Mouse (Mus musculus): ENCODE results near the gene Gba2. TPM values are rescaled to one million over a fixed set of nuclear protein-coding genes. Genes with fewer than 3 reads are reported as not detected.

Gba2 gene
- polyA plus RNA-seq, 1 experiment from 2014 or later = 13.7 TPM

DNA sequence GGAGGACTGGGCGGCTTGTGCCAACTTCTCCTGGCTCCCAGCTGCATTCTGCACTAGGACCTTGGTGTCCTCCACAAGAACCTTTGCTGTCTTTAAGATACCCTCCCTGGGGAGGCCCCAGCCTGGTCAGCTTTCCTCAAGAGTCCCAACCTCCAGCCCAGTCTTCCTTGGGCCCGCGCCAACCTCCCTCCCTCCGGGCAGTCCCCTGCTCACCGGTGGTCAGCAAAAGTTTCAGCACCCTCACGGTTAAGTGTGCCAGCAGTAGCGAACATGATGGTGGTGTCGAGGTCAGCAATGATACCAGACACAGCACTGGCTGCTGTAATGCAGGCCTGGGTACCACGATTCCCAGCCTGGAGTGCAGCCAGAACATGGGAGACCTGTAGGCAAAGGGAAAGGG is 42.6 kb downstream of the Gba2 start:
- Histone ChIP-seq H3K9ac (no peak overlapping the region), H3K27ac (no peak overlapping the region), H3K4me3 (replicated peaks) (no peak overlapping the region), H3K4me1 (replicated peaks) (no peaks in the 10 kb centered on the region), H3K36me3 (peaks cover 83% of the 10 kb centered on the region), H3K27me3 (replicated peaks) (no peaks in the 10 kb centered on the region), H3K4me2 (replicated peaks) (no peak overlapping the region), H3K9me3 (no peaks in the 10 kb centered on the region)
- no peak for ATAC-seq
- WGBS = 90% methylated on average over 9 of the region's 9 CpGs

DNA sequence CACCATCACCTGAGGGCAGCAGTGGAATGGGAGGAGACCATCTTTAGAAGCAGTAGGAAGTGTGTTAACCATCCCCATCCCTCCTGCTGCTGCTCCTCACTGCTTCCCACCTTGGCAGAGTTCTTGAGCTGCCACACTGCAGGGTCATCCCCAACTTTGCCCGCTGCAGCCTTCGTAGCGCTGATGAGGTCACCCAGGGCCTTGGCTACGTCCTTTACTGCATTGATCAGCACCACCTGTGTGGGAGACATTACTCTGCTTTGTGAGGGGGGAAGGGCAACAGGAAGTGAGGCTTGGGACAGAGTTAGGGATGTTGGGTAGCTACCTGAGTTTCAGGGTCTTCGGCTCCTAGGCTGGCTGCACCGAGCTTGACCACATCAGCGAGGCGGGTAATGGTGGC is 43.0 kb downstream of the Gba2 start:
- H3K27me3 ChIP-seq (replicated peaks) = no peaks in the 10 kb centered on the region
- no peak overlapping the region for H3K4me3 ChIP-seq (replicated peaks)
- H3K36me3 ChIP-seq = peaks cover 82% of the 10 kb centered on the region
- no peaks in the 10 kb centered on the region for H3K4me1 ChIP-seq (replicated peaks)
- WGBS = 94% methylated on average over 8 of the region's 8 CpGs
- no peaks in the 10 kb centered on the region for H3K9me3 ChIP-seq
- no peak overlapping the region for H3K27ac ChIP-seq
- no peak overlapping the region for H3K9ac ChIP-seq
- H3K4me2 ChIP-seq (replicated peaks) = no peak overlapping the region
- no peak for ATAC-seq

DNA sequence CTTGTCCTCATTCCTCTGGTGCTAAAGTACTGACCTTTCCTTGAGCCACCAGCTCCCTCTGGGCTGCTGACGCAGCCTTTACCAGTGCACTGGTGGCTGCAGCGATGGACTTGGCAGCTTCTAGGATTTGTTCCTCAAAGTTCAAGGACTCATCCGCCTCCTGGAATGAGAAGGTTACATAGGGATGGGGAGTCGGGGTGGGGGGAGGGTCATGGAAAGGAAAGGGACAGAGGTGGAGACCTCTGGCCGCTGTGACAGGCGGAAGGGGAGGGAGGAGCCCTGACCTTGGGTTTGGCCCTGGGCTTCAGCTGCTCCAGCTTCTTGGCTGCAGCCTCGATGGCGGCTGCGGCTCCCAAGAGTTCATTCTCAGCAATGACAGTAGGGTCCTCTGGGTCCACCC is 45.4 kb downstream of the Gba2 start:
- no peaks in the 10 kb centered on the region for H3K9me3 ChIP-seq
- H3K36me3 ChIP-seq = peaks cover 61% of the 10 kb centered on the region
- no peak overlapping the region for H3K4me2 ChIP-seq (replicated peaks)
- no peak overlapping the region for H3K27ac ChIP-seq
- no peak for ATAC-seq
- H3K4me1 ChIP-seq (replicated peaks) = no peaks in the 10 kb centered on the region
- H3K4me3 ChIP-seq (replicated peaks) = no peak overlapping the region
- 84% methylated on average over 9 of the region's 9 CpGs for WGBS
- no peaks in the 10 kb centered on the region for H3K27me3 ChIP-seq (replicated peaks)
- no peak overlapping the region for H3K9ac ChIP-seq

DNA sequence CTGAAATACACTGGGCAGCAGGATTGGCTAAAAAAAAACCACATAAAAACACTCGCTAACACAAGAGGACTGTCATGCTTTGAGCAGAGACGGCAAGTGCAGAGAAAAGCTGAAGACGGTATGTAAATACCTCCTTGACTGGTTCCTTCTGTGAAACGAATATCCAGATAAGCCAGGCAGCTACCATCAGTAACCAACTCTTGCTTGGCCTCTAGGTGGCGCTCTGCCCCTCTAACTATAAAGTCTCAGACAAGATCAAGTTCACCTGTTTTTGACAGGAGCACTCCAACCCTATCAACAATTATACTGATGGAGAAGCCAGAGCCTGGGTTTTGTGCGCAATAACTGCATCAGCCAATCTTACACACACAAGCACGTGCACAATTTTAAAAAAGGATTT is 48.1 kb downstream of the Gba2 start:
- WGBS = 17% methylated on average over 7 of the region's 7 CpGs
- no peak overlapping the region for H3K9ac ChIP-seq

DNA sequence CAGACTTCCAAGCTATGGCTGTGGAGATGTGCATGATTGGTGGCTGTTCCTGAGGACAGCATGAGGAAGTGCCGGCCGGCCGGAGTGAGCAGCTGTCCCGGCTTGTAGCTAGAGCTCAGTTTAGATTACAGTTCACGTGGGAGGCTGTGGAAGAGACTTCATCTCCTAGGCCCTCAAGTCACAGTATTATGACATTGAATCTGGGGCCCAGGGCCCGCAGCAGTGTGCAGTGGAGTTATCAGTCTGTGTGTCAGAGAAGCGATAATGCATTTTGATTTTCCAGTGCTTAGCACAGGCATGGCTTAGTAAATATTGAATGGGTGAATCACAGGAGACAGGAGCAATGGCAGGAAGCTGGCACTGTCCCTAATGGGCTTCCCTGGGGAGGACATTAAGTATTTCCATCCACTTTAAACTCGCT is 48.6 kb downstream of the Gba2 start:
- 0 out of 2 replicates have a peak, but pooled peaks cover 3% of the 10 kb centered on the region for H3K9me3 ChIP-seq
- ATAC-seq = no peak
- no peaks in the 10 kb centered on the region for H3K27me3 ChIP-seq (replicated peaks)
- H3K4me2 ChIP-seq (replicated peaks) = no peak overlapping the region
- 51% methylated on average over 8 of the region's 8 CpGs for WGBS
- 0 out of 2 replicates have a peak overlapping the region, but pooled peaks have one; percentile 27 for H3K27ac ChIP-seq
- H3K36me3 ChIP-seq = peaks cover 36% of the 10 kb centered on the region
- H3K4me1 ChIP-seq (replicated peaks) = no peaks in the 10 kb centered on the region
- no peak overlapping the region for H3K4me3 ChIP-seq (replicated peaks)
- no peak overlapping the region for H3K9ac ChIP-seq

More for the DNA sequence above, 48.1 kb downstream of the Gba2 start:
- no peak overlapping the region for H3K4me2 ChIP-seq (replicated peaks)
- peak; percentile 48; the same call in 1 of the 2 replicates for ATAC-seq
- no peaks in the 10 kb centered on the region for H3K27me3 ChIP-seq (replicated peaks)
- no peak overlapping the region for H3K4me3 ChIP-seq (replicated peaks)
- H3K27ac ChIP-seq = no peak overlapping the region
- peaks cover 41% of the 10 kb centered on the region for H3K36me3 ChIP-seq
- H3K4me1 ChIP-seq (replicated peaks) = no peaks in the 10 kb centered on the region
- 0 out of 2 replicates have a peak, but pooled peaks cover 3% of the 10 kb centered on the region for H3K9me3 ChIP-seq

DNA sequence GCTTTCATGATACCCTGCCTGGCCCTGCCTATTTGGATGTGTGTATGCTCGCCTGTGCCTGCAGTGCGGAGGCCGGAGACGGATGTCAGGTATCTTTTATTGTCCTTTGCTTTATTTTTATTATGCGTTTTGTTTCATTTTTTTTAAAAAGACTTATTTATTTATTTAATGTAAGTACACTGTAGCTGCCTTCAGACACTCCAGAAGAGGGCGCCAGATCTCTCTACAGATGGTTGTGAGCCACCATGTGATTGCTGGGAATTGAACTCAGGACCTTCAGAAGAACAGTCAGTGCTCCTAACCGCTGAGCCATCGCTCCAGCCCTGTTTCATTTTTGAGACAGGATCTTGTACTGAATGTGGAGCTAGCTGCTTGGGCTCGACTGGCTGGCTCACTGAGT is 50.2 kb downstream of the Gba2 start:
- Histone ChIP-seq H3K9me3 (0 out of 2 replicates have a peak, but pooled peaks cover 3% of the 10 kb centered on the region), H3K4me2 (replicated peaks) (no peak overlapping the region), H3K27ac (no peak overlapping the region), H3K4me3 (replicated peaks) (no peak overlapping the region), H3K9ac (no peak overlapping the region), H3K36me3 (peaks cover 26% of the 10 kb centered on the region), H3K4me1 (replicated peaks) (peaks cover 6% of the 10 kb centered on the region; the same call in 1 of the 2 replicates), H3K27me3 (replicated peaks) (no peaks in the 10 kb centered on the region; the same call in 1 of the 2 replicates)
- ATAC-seq = no peak
- WGBS = 80% methylated on average over 9 of the region's 9 CpGs

DNA sequence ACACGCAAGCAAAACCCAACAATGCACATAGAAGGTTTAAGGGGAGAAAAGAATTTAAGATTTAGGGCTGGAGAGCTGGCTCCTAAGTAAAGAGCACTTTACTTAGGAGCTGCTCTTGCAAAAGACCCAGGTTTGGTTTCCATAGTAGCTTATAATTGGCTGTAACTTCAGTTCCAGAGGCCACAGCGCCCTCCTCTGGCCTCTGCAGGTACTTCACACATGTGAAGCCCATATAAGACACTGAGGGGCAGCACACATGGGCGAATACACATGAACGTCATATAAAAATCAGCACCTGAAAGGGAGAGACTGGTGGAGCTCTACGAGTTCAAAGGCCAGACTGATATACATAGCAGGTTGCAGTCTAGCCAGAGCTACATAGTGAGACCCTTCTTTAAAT is 50.8 kb downstream of the Gba2 start:
- no peak for ATAC-seq
- 66% methylated on average over 5 of the region's 5 CpGs for WGBS
- Histone ChIP-seq H3K4me3 (replicated peaks) (no peak overlapping the region), H3K27me3 (replicated peaks) (no peaks in the 10 kb centered on the region; the same call in 1 of the 2 replicates), H3K4me2 (replicated peaks) (no peak overlapping the region), H3K9ac (no peak overlapping the region), H3K4me1 (replicated peaks) (peaks cover 8% of the 10 kb centered on the region; the same call in 1 of the 2 replicates), H3K27ac (no peak overlapping the region), H3K9me3 (0 out of 2 replicates have a peak, but pooled peaks cover 3% of the 10 kb centered on the region), H3K36me3 (peaks cover 20% of the 10 kb centered on the region)

DNA sequence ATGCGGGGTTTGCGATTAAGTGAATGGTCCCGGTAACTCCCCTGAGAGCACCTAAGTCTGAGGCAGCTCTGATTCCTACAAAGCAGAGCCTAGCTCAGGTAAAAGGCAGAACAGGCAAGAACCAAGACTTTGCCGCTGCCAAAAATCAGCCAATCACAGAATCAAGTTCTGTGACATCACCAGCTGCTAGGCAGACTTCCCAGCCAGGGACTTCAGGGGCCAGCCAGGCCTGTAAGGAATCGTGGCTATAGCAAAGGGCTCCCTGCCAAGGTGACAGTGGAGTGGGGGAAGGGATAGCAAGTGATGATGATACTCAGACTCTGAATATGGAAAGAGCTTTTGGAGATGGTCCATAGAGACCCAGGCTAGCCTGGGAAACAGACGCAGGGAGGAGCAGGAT is 58.7 kb downstream of the Gba2 start:
- no peaks in the 10 kb centered on the region for H3K9me3 ChIP-seq
- H3K9ac ChIP-seq = 0 out of 2 replicates have a peak overlapping the region, but pooled peaks have one; percentile 1
- ATAC-seq = peak; percentile 21; the same call in 1 of the 2 replicates
- peaks cover 8% of the 10 kb centered on the region for H3K36me3 ChIP-seq
- WGBS = 13% methylated on average over 6 of the region's 6 CpGs
- peaks cover 5% of the 10 kb centered on the region for H3K27me3 ChIP-seq (replicated peaks)
- peaks cover 31% of the 10 kb centered on the region for H3K4me1 ChIP-seq (replicated peaks)
- peak overlapping the region; percentile 7; the same call in 1 of the 2 replicates for H3K4me3 ChIP-seq (replicated peaks)
- H3K27ac ChIP-seq = no peak overlapping the region
- H3K4me2 ChIP-seq (replicated peaks) = peak overlapping the region; percentile 83

DNA sequence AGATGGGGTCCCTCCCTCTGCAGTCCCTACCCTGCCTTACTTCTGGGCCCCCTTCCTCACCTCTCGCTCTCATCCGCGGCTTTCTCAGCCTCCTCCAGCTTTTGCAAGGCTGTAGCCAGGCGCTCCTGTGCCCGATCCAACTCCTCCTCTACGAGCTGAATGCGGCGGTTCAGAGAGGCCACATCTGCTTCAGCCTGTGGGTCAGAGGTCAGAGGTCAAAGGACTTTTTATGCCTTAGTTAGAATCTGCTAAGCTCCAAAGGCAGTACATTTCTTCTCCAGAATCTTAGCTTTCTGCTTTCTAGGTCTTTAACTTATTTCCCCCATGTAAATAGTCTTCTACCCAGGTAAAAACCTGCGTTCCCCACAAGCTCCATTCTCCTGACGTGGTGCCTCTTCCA is 59.1 kb downstream of the Gba2 start:
- Histone ChIP-seq H3K27ac (no peak overlapping the region), H3K9ac (peak overlapping the region; percentile 1; the same call in 1 of the 2 replicates)
- 37% methylated on average over 10 of the region's 10 CpGs for WGBS

More for the DNA sequence above, 59.1 kb downstream of the Gba2 start:
- Histone ChIP-seq H3K36me3 (peaks cover 8% of the 10 kb centered on the region), H3K4me2 (replicated peaks) (peak overlapping the region; percentile 83), H3K27me3 (replicated peaks) (peaks cover 5% of the 10 kb centered on the region), H3K4me1 (replicated peaks) (peaks cover 31% of the 10 kb centered on the region), H3K4me3 (replicated peaks) (peak overlapping the region; percentile 7; the same call in 1 of the 2 replicates), H3K9me3 (no peaks in the 10 kb centered on the region)
- ATAC-seq = no peak

Other genes with a start within 250 kb of the Gba2 start
- gene Rusc2, start 196.9 kb downstream of the Gba2 start, polyA plus RNA-seq (2015; fragmentation: Nextera tagmentation; extraction: Ambion mirVana) = 13.1 and 14.0 TPM in 2 replicates
- 0.28 TPM in 1 of 2 replicates, not detected in the other for gene Fam166b, start 149.7 kb downstream of the Gba2 start, polyA plus RNA-seq (2015; fragmentation: Nextera tagmentation; extraction: Ambion mirVana)
- 6.8 and 7.9 TPM in 2 replicates for gene Tesk1, start 136.9 kb downstream of the Gba2 start, polyA plus RNA-seq (2015; fragmentation: Nextera tagmentation; extraction: Ambion mirVana)
- gene Cd72, start 124.2 kb downstream of the Gba2 start, polyA plus RNA-seq (2015; fragmentation: Nextera tagmentation; extraction: Ambion mirVana) = 2.7 and 2.9 TPM in 2 replicates
- not detected in 2 replicates for gene Sit1, start 95.1 kb downstream of the Gba2 start, polyA plus RNA-seq (2015; fragmentation: Nextera tagmentation; extraction: Ambion mirVana)
- gene Ccdc107, start 86.0 kb downstream of the Gba2 start, polyA plus RNA-seq (2015; fragmentation: Nextera tagmentation; extraction: Ambion mirVana) = 98.8 and 102 TPM in 2 replicates
- gene Arhgef39, start 79.2 kb downstream of the Gba2 start, polyA plus RNA-seq (2015; fragmentation: Nextera tagmentation; extraction: Ambion mirVana) = 45.2 and 48.6 TPM in 2 replicates
- gene Car9, start 71.9 kb downstream of the Gba2 start, polyA plus RNA-seq (2015; fragmentation: Nextera tagmentation; extraction: Ambion mirVana) = 18.0 and 30.0 TPM in 2 replicates
- gene Tpm2, start 55.1 kb downstream of the Gba2 start, polyA plus RNA-seq (2015; fragmentation: Nextera tagmentation; extraction: Ambion mirVana) = 510 and 514 TPM in 2 replicates
- gene Creb3, start 16.5 kb downstream of the Gba2 start, polyA plus RNA-seq (2015; fragmentation: Nextera tagmentation; extraction: Ambion mirVana) = 62.7 and 69.5 TPM in 2 replicates
- gene Tln1, start 16.2 kb downstream of the Gba2 start, polyA plus RNA-seq (2015; fragmentation: Nextera tagmentation; extraction: Ambion mirVana) = 61.4 and 61.9 TPM in 2 replicates
- 20.9 and 23.3 TPM in 2 replicates for gene Rgp1, start 158 bp downstream of the Gba2 start, polyA plus RNA-seq (2015; fragmentation: Nextera tagmentation; extraction: Ambion mirVana)
- gene Msmp, start 5.6 kb upstream of the Gba2 start, polyA plus RNA-seq (2015; fragmentation: Nextera tagmentation; extraction: Ambion mirVana) = 0.75 TPM in 1 of 2 replicates, not detected in the other
- 6.9 and 8.0 TPM in 2 replicates for gene Npr2, start 53.1 kb upstream of the Gba2 start, polyA plus RNA-seq (2015; fragmentation: Nextera tagmentation; extraction: Ambion mirVana)
- 0.46 and 1.0 TPM in 2 replicates for gene Spag8, start 74.7 kb upstream of the Gba2 start, polyA plus RNA-seq (2015; fragmentation: Nextera tagmentation; extraction: Ambion mirVana)
- 152 and 157 TPM in 2 replicates for gene Hint2, start 77.6 kb upstream of the Gba2 start, polyA plus RNA-seq (2015; fragmentation: Nextera tagmentation; extraction: Ambion mirVana)
- 3.3 and 3.5 TPM in 2 replicates for gene Tmem8b, start 90.1 kb upstream of the Gba2 start, polyA plus RNA-seq (2015; fragmentation: Nextera tagmentation; extraction: Ambion mirVana)
- 2.9 and 3.6 TPM in 2 replicates for gene Fam221b, start 90.3 kb upstream of the Gba2 start, polyA plus RNA-seq (2015; fragmentation: Nextera tagmentation; extraction: Ambion mirVana)
- gene Olfr70, start 121.9 kb upstream of the Gba2 start, polyA plus RNA-seq (2015; fragmentation: Nextera tagmentation; extraction: Ambion mirVana) = not detected in 2 replicates
- gene Olfr71, start 131.4 kb upstream of the Gba2 start, polyA plus RNA-seq (2015; fragmentation: Nextera tagmentation; extraction: Ambion mirVana) = not detected in 2 replicates
- gene Hrct1, start 148.3 kb upstream of the Gba2 start, polyA plus RNA-seq (2015; fragmentation: Nextera tagmentation; extraction: Ambion mirVana) = 0.98 and 1.4 TPM in 2 replicates
- 0.16 and 0.21 TPM in 2 replicates for gene Spaar, start 151.2 kb upstream of the Gba2 start, polyA plus RNA-seq (2015; fragmentation: Nextera tagmentation; extraction: Ambion mirVana)
- not detected in 2 replicates for gene Olfr159, start 192.1 kb upstream of the Gba2 start, polyA plus RNA-seq (2015; fragmentation: Nextera tagmentation; extraction: Ambion mirVana)
- gene Olfr156, start 245.0 kb upstream of the Gba2 start, polyA plus RNA-seq (2015; fragmentation: Nextera tagmentation; extraction: Ambion mirVana) = not detected in 2 replicates

Measured in intestine, embryonic 15.5 days (tissue).